Mouse (Mus musculus) ZHBTc4 (cell line): Measurements from ENCODE around the gene Ctbp1.
A peak's percentile ranks its signal among the peaks of the same experiment; 100 is the strongest.

Source experiments
- DNase-seq: peaks from one replicate; pipeline ENCODE4 v3.0.0-alpha.2; 2011; ENCODE audit warnings: low read depth, low spot score

Gene Ctbp1

DNA sequence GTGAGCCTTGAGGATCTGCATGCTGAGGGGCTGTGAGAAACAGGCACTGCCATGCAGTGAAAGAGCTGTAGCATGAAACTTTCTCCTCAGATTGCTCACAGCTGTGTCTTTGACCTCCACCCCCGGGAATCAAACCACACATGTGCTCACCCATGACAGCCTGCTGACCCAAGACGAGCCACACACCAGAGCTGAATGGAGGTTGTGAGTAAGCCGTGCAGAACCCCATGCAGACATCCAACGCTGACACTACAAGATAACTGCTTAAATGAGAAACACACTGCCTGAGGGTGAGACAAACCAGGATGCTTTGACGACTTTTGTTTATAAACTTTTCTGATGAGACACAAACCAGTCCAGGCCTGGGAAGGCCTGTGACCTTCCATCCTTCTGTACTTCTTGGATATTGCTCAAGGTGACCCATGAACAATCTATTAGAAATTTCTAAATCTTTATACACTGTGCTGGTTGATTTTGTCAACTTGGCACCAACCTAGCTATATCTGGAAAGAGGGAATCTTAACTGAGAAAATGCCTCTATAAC is 30.3 kb downstream of the Ctbp1 start:
- no peak for DNase-seq

DNA sequence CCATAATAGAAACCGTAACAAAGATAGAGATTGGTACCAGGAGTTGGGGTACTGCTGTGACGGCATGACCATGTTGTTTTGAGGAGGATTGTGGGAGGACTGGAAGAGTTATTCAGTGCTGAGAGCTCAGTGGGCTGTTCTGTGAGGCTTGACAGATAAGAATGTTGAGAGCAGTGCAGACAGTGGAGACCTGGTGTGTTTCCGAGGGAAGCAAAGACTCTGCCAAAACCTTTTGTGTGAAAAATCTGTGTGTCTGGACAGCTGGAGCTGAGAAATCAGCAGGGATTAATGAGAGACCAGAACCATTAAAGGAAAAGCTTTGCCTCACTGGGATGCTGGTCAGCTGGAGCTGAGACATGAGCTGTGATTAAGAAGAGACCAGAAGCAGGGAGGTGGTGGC is 34.9 kb downstream of the Ctbp1 start:
- DNase-seq = no peak

DNA sequence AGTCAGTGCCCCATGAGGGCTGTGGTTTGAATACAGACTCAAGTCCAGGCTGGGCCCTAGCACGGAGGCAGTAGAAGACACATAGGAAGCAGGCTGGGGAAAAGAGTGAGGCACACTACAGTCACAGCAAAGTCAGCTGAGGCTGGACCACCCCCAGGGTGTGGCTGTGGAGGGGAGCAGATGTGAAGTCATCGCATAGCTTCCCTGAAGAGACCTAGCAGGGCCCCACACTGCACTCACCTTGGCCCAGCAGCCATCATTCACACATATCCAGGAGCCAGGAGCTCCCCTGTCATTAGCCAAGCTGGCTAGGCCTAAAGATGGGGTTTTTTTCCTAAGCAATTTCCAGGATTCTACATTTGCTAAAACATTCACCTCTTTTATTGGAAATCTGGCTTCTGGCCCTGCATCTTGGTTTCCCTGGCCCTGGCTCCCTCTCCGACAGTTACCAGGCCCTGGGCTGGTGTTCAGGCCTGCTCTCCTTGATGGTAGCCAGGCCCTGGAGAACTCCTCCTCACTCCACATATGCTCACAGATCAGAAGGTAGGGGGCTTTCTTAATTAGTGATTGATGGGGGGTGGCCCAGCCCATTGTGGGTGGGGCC is 35.6 kb downstream of the Ctbp1 start:
- no peak for DNase-seq

DNA sequence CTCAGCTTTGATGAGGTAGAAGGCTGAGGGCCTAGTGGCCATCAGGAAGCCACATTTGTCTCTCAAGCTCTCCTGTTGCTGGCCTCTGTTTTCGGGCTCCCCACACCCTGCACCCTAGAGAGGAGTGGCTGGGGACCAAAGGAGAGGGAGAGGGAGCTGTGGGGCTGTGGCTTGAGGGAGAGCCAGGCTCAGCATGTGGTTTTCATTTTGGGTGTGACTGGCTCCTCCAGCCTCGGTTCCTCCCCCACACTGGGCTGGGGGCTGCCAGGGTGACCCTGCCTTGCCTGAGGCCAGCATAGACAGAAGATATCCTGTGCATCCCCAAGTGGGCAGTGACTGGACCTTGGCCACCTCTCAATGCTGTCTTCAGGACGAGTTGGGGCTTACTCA is 36.5 kb downstream of the Ctbp1 start:
- no peak for DNase-seq

DNA sequence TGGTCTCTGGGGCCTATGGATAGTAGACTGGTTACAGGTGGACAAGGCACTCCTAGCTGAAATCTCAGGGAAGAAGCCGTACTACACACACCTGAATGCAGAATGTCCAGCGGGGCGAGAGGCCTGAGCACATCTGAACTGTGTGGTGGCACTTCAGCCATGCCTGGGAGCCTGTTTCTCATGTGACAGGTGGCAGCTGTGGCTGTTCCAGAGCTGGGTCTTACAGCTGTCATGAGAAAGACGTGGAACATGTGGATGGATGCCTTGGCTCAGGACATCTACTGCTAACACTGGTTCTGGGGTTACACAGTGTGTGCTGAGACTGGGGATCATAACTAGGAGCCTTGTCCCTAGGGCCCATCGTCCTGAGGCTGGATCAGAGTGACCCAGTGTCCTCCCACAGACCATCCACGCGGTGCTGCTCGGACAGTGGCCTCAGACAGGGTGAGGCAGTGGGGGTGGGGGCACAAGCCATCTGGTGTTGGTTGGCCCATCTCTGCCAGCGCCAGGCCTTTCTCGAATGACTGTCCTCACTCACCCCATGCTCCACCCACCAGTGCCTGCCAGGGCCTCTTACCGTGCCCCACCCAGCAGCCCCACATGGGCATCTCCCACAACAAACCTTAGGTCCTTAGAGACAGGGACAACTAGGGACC is 37.1 kb downstream of the Ctbp1 start:
- no peak for DNase-seq

DNA sequence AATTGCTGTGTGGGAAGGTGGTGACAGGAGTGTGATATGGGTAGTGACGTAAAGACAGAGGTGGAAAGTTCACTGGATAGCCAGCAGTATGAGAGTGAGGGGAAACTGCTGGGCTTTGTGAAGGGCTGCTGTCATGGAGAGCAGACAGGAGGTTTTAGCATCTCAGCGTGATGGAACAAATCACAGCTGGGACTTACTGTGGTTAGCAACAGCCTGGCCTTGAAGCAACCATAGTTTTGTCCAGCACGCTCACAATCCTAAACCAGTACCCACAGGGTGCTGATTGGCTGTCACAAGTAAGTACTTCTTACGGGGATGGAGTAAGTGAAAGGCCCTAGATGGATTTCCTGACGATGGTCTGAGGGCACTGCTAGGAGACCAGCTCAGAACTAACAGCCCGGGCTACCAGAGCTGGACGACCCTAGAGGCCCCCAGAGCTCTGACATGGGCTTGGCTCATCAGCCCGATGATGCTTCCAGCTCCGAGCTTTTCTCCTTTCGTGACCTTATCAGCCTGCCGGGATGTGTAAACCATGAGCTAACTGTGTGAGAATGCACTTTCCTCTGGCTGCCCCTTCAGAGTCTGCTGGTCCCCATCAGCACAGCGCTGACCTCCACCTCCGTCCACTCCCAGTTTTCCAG is 40.3 kb downstream of the Ctbp1 start:
- no peak for DNase-seq

DNA sequence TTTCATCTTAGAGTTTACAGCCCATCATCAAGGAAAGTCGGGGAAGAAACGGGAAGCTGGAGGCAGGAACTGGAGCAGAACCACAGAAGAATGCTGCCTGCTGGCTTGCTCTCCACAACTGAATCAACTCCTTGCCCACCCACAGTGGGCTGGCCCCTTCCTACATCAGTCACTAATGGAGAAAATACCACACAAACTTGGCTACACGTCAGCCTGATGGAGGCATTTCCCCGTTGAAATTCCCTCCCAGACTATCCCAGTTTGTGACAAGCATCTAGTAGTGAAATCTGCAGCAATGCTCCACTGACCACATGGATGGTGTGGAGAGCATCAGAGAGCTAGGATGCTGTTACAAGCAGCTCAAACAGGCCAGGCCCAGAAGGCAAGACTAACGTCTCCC is 42.0 kb downstream of the Ctbp1 start:
- no peak for DNase-seq

DNA sequence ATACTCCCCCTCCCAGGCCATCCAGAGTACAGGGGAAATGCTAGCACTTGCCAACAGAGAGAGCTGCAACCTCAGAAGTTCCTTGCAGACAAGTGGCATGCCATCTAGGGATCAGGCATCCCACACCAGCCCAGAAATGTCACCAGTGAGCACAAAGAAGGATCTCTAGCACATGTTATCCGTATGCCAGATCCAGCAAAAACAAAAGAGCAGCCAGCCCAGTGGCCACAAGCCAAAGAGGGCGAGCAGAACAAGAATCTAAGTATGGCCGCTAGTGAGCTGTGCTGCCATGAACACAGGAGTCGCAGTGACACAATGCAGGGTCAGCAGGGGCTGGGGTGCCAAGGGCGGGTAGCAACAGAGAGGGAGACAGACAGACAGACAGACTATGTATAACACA is 44.5 kb downstream of the Ctbp1 start:
- DNase-seq = no peak

DNA sequence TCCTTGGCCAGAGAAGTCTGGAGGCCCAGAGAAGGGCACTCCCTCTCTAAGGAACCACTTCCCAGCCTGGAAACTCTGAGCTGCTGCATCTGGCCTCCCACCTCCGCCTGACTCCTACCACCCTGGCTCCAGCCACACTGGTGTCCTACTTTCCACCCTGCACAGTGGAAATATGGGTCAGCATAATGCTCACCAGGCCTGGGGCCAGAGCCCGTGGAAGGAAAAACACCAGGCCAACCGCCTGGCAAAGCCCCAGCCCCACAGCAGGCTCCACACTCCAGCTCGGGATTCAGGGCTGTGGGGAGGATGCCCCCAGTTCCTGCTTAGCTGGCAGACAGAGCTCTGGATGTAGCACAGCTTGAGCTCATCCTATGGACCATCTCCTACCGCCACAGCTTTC is 46.4 kb downstream of the Ctbp1 start:
- DNase-seq = no peak

DNA sequence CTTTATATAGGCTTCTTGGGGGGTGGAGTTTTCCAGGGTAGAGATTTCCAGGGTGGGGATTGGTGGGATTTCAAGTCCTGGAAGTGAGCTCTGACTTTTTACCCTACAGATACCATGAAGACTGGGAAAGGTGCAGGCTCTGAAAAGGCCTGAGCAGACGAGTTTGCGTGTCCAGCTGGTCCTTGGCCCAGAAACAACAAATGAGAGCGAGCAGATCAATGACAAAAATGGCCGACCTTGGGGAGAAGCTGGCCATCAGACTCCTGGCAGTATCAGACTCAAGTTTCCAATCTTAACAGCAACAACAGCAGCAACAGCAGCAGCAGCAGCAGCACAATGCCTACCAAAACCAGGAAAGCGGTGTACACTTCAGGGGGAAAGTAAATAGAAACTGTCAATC is 49.1 kb downstream of the Ctbp1 start:
- DNase-seq = no peak

DNA sequence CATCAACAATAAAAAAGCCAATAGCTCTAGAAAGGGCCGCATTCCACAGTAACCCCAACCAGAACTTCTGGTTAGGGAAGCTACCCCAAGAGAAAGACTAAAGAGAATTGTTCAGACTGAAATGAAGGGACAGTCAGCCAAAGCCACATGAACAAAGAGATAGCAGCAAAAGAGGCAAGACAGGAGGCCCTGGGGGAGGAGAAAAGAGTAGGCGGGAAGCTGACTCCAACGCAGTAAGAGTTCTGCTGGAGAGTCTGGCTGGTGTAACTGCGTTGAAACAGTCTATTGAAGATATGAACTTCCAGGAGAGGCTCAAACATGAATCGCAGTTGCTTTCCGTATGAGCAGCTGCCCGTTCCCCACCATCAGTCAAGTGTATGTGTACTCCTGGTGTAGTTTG is 50.3 kb downstream of the Ctbp1 start:
- DNase-seq = no peak

DNA sequence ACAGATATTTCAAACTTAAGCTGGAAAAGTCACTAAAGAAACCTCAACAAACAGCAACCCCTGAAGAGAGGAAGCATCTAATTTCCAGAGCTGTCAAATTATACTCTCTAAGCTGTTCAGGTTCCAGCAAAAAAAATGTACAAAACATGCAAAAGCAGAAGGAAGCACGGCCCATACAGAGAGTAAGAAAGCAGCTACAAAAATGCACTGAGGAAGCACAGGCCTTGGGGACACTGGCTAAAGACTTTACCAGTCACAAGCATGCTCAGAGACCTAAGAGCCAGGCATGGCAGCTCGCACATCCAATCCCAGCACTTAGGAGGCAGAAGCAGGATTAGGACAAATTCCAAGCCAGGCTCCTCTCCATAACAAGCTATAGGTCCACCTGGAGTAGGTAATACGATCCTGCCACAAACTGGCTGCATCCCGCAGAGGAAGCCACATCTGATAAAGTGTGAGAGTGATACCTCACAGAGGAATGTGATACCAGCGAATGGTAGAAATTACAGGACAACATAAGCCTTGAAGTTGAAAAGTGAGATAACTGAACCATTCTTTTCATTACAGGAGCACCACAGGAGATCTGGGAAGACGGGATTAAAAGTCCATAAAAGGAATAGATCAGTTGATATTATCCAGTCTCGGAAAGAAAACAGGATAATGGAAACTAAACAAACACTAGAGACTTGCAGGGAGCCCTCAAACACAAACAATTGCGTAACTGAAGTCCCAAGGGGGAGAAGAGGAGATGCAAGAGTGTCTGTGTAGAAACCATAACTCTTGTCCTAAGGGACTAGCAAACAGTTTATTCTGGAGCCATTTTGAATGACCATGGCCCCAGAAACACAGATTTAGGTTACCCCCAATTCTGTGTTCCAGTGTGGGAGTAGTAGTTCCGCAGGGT is 51.7 kb downstream of the Ctbp1 start:
- no peak for DNase-seq

DNA sequence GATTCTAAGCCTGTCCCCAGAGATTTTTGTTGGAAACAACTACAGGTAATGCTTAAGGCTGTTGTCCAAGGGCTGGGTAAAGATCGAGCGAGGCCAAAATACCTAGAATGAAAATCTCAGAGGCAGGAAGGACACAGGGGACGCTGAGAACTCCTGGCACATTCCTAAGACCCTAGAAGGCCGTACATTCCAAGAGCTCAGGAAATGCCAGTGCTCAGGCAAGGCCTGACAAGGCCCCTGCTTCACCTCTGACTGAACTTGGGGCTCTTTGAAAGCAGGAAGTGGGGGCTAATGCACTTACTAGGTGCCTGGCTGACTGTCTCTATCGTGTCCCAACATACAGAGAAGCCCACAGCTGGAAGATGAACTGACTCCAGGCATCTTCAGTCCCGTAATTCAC is 52.4 kb downstream of the Ctbp1 start:
- DNase-seq = no peak

DNA sequence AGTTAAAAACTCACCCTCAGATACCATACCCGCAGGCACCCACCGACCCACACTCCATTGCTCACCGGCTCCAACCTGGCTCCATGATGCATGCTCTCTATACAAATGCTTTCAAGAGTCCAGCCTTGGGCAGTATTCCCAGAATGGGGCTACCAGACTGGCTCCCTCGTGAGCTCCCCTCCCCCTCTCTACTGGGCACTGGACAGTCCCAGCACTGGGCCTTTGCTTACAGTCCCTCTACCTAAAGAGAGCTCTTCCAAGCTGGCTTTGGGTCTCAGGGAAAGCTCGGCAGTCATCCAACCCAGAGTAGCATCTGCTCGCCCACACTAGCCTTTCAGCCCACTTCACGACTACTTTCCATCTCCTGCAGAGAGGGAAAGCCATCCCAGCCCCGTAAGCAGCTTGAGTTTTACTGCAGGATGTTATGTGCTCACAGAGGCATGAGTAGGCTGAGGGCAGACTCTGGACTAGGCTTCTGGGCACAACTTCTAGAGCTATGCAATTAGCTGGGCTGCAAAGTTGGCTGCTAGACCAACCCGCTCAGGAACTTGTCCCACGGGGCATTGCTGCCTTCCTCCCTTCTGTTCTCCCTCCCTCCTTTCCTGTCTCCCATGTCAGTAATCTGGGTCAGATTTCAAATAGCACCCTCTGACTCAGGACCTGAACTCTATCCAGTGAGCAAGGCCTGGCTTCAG is 54.3 kb downstream of the Ctbp1 start:
- no peak for DNase-seq

DNA sequence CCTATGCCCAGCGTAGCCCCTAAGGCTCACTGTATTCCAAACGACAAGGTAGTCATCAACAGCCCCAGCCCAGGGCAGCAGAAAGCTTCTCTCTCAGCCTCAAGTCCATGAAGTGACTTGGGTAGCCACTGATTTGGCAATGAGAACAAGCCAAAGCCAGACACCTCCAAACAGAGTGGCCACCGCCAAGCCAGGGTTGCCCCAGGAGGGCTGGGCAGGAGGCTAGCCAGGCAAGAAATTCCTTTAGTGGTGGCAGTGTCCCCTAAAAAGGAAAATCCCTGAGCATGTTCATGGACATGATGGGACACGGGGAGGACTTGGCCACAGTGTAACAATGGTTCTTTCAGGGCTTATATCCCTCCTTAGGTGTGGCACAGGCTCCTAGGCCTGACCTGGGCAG is 55.0 kb downstream of the Ctbp1 start:
- no peak for DNase-seq

DNA sequence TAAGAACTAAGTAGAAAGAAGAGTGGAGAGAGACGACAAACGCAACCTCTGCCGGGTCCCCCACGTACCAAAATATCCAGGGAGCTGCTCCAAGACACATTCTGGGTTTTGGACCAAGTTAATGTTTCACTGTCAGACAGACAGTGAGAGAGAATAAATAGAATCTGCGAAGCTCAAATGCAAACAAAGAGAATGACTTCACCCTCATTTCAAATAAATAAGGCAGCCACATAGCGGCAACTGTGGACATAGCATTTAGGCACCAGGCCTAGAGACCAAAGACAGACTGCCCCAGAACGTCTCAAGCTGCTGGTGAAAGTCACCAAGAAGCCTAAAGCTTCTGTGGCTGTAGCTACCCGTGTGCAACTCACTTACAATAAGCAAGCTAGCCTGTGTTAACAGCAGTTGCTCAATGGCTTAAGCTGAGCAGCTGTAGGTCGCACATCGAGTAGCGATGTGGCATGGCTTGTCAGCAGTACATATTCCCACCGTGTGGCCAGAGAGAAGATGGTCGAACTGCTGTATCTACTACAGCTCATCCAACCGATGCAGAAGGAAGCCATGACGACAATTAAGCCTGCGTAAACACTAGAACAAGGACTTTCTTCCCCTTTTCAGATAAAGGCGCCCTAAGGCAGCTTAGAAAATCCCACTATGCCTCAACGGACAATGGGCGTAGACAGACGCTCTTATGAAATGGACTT is 55.9 kb downstream of the Ctbp1 start:
- DNase-seq = no peak

DNA sequence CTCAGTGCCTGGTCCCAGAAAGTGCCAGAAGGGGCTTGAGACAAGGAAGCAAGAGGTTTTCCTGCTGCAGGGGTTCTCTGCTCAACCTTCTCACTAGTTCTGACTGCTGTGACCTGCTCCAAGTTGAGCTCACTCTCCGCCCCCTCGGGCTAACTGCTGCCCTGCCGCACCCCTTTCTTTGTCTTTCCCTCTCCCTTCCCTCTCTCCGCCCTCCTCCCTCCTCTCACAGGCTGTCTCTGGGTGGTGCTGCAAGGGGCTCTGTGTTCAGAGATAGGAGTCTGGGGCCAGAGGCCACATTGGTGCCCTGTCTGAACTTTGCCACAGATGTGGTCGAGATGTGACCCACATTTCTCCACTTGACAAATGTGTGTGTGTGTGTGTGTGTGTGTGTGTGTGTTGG is 56.7 kb downstream of the Ctbp1 start, which contains the start of gene Spon2:
TSS of gene Spon2 (minus strand) at position 375 of the 400 bp plus-strand sequence.
- DNase-seq = peak; percentile 76

DNA sequence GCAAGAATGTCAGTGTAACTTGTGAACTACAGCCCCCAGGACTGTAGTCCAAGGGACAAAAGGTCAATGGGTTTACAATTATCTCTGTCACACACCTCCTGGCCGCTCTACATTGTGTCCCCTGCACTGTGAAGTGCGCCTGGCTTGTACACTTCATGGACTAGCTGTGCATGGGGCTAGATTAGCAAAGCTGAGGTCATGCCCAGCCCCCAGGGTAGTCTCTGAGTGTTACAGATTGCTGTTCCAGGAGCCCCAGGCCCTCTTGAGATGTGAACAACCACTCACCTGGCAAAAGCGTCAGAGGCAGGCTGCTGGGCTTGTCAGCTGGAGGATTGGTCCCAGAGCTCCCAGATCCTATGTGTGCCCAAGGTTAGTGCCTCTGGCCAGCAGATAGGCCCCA is 57.1 kb downstream of the Ctbp1 start:
- no peak for DNase-seq

DNA sequence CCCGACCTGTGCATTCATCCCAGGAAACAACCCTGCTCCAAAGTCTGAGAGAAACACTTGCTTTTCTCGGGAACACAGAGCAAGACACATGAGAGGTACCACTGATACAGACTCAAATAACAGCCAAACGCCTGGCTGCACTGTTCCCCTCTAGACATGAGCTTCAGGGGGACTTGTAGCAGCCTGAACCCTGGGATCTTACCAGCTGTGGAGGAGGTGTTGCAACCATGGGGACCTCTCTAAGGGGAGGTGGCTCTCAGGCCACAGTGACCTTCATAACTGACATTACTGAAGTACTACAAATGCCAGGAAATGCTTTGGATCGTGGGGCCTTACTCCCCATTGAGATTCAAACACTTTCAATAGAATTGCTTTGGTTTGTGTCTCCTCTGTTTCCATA is 60.1 kb downstream of the Ctbp1 start:
- DNase-seq = peak; percentile 23

DNA sequence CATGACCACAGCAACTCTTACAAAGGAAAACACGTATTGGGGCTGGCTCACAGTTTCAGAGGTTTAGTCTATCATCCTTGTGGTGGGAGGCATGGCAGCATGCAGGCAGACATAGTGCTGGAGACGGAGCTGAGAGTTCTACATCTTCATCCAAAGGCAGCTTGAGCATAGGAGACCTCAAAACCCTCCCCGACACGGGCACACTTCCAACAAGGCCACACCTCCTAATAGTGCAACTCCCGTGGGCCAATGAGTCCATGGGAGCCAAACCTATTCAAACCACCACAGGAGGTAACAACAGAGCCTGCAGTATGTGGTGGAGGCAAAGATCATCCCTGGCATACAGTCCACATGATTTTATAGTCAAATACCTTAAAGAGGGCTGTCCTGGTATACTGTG is 63.5 kb downstream of the Ctbp1 start:
- DNase-seq = no peak

DNA sequence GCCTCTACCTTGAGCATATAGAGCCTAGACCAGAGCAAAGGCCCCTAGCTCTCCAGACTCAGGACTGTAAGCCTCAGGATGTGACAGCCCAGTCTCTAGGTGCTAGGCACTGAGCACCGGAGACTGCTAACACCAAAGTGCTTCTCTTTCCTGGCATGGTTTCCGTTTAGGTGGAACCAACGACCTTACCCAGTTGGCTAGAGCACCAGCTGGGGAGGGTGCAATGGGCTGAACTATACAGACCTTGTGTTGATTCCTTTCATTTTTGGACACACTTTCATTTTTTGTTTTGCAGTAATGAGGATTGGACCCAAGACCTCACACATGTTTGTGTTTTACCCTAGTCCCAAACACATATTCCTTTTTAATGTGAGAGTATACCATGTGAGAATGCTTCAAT is 64.3 kb downstream of the Ctbp1 start:
- DNase-seq = no peak
